Mouse (Mus musculus) heart, embryonic 16.5 days (tissue): ENCODE results near the gene 5730522E02Rik. TPM values are rescaled to one million over a fixed set of nuclear protein-coding genes. Genes with fewer than 3 reads are reported as not detected.

Experiments used
- ATAC-seq: fragments of 200-750 bp; cut with Nextera tagmentation; replicated peaks from 2 replicates; pipeline ENCODE4 v1.8.0; 2017; ENCODE audit warnings: moderate number of reproducible peaks; ENCODE audit not compliant: insufficient read depth, low FRiP score; ENCODE audit errors: extremely low read depth
- H3K27ac ChIP-seq: fragments of 300-500 bp; sonication (generic); 2 replicates; pipeline ENCODE4 v1.5.1; 2014; ENCODE audit warnings: mild to moderate bottlenecking, low read length, control low read depth, moderate library complexity
- H3K27me3 ChIP-seq: fragments of 300-500 bp; sonication (generic); 2 replicates; pipeline ENCODE4 v1.6.1; 2014; ENCODE audit warnings: low read length, mixed read lengths; ENCODE audit not compliant: control insufficient read depth, insufficient read depth
- H3K36me3 ChIP-seq: fragments of 300-500 bp; sonication (generic); 2 replicates; pipeline ENCODE4 v1.6.1; 2014; ENCODE audit not compliant: control insufficient read depth, insufficient read depth
- H3K4me1 ChIP-seq: fragments of 300-500 bp; sonication (generic); 2 replicates; pipeline ENCODE4 v1.6.1; 2014; ENCODE audit warnings: low read length, mixed read lengths; ENCODE audit not compliant: control insufficient read depth, insufficient read depth
- H3K4me2 ChIP-seq: fragments of 300-500 bp; sonication (generic); 2 replicates; pipeline ENCODE4 v1.6.1; 2014; ENCODE audit warnings: low read depth, mild to moderate bottlenecking, control low read depth, low read length
- H3K4me3 ChIP-seq: fragments of 300-500 bp; sonication (generic); 2 replicates; pipeline ENCODE4 v1.5.1; 2014; ENCODE audit warnings: mild to moderate bottlenecking, control low read depth, low read length
- H3K9ac ChIP-seq: fragments of 300-500 bp; sonication (generic); 2 replicates; pipeline ENCODE4 v1.6.1; 2014; ENCODE audit warnings: low read length, control low read depth
- H3K9me3 ChIP-seq: fragments of 300-500 bp; sonication (generic); replicated peaks from 2 replicates; pipeline ENCODE4 v1.6.1; 2016; ENCODE audit warnings: low read length; ENCODE audit not compliant: control insufficient read depth
- WGBS: fragments of 180-500 bp; shearing (Covaris S2); extraction: QIAGEN DNeasy Blood & Tissue Kit; methylation state at CpG from one replicate; pipeline ENCODE4 v1.1.7; 2014; 5-methylcytosine and 5-hydroxymethylcytosine counted together
- polyA plus RNA-seq: library from polyadenylated mRNA; unstranded; fragments of >200 nt; fragmentation: Nextera tagmentation; extraction: Ambion mirVana; gene quantifications from 2 replicates; pipeline ENCODE4 v1.2.1, GENCODE M21; 2015

5730522E02Rik gene
- polyA plus RNA-seq, 1 experiment from 2014 or later = 0.84 TPM

DNA sequence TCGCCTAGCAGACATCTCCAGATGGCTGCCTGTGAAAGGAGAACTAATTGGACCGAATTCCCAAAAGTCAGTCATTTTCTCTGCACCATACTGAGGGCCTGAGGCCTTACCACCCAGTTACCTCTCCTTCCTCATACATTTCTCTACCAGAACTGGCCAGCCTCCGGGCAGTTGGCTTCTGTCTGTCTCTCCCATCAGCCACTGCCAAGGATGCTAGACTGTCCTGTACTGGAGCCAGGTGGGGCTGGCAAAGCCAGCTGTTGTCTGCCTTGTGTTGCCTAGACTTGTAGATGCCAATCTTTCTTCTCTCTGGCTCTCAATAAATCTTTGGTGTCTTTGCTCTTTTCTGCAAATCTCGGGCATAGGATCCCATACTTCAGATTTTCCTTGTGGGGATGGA lies 500.7 kb downstream of the 5730522E02Rik start:
- Histone ChIP-seq H3K36me3 (no peaks in the 10 kb centered on the region), H3K4me1 (no peaks in the 10 kb centered on the region), H3K9me3 (no peaks in the 10 kb centered on the region), H3K4me3 (no peak overlapping the region), H3K9ac (no peak overlapping the region), H3K4me2 (no peak overlapping the region), H3K27ac (no peak overlapping the region), H3K27me3 (no peaks in the 10 kb centered on the region)
- no peak for ATAC-seq
- 75% methylated on average over 4 of the region's 4 CpGs for WGBS

DNA sequence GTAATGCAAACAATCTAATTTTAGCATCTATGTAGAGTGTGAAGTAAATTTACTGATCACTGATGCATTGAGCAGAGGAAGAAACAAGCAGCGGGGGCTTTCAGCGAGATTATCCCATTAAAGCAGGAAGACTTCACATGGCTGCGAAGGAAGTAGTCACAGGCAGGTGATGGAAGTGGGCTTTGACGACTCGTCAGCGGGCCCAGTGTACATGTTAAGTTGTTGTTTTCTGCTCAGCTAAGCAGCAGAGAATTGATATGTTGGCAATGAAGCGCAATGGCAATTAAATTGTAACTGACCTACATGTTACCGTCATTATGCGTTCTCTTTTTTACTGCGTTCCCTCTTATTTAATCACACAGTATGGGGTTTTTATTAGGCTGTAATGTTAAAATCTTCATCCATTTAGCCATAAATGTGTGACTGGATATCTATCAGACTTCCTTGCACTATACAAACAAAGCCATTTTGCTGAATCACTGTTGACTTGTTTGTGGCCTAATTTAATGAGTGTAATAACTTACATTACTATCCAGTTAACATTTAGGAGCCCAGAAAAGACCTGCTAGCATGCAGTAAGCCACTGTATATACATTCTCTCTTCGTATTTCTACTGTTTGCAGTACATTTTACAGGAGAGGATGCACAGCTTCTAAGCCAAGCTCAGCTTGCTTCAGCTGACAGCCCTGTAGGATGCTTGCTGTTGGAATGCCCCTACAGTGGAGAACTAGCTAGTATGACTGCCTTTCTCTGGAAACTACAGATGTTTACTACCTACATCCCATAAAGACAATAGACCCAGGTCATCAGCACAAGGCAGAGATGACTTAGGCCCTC lies 506.0 kb downstream of the 5730522E02Rik start:
- Histone ChIP-seq H3K4me1 (no peaks in the 10 kb centered on the region), H3K27me3 (no peaks in the 10 kb centered on the region), H3K9ac (no peak overlapping the region), H3K4me2 (no peak overlapping the region), H3K9me3 (no peaks in the 10 kb centered on the region), H3K27ac (no peak overlapping the region), H3K4me3 (no peak overlapping the region), H3K36me3 (no peaks in the 10 kb centered on the region)
- WGBS = 76% methylated on average over 11 of the region's 11 CpGs
- no peak for ATAC-seq

DNA sequence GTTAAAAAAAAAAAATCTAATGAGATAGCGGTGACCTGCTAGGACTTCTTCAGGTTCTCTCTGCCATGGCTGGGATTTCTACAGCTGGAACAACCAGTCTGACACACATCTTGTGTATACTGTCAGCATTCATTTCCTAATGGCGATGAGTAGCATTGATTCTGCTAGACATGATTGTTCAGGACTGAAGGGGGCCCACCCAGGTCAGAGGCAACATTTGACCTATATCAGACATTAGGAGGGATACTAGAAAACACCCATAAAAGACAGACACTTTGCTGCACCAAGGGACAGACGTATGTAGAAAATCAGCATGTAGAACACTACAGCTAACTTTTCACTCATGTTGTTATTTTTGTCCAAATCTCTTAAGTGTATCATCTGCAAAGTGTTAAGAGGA lies 507.8 kb downstream of the 5730522E02Rik start:
- H3K9me3 ChIP-seq = no peaks in the 10 kb centered on the region
- H3K9ac ChIP-seq = no peak overlapping the region
- 89% methylated on average over 3 of the region's 3 CpGs for WGBS

DNA sequence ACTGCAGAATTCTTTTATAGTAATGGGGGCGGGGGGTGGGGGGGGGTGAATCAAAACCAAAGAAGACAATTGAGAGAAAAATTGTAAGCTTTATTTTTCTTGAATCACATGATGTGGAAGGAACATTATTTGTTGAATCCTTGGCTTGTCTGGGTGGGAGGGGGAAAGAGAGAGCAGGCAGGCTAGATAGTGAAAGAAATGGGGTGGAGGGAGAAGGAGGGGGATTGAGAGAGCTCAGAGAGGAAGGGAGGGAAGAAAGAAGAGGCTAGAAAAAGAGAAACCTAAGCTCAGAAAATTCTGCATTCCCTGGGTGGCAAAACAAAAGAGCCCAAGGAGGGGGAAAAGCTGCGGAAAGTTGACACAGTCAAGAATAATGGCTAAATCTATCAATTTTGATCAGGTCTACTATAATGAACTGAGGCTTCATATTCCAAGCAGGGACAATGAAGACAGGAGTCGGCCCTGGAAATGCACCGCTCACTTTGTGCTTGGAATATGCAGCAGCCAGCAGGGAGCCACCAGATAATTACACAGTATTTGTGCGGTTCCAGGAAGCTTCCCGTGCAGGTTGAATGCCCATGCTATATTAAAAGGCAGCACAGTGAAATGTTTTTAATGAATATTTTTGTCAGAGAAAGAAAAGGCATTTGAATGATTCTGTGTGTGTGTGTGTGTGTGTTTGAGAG lies 512.9 kb downstream of the 5730522E02Rik start:
- H3K4me2 ChIP-seq = no peak overlapping the region
- no peak for ATAC-seq
- H3K27me3 ChIP-seq = no peaks in the 10 kb centered on the region
- 61% methylated on average over 6 of the region's 6 CpGs for WGBS
- H3K9me3 ChIP-seq = no peaks in the 10 kb centered on the region
- H3K9ac ChIP-seq = no peak overlapping the region
- H3K27ac ChIP-seq = no peak overlapping the region
- no peak overlapping the region for H3K4me3 ChIP-seq
- no peaks in the 10 kb centered on the region for H3K36me3 ChIP-seq
- no peaks in the 10 kb centered on the region for H3K4me1 ChIP-seq

More for the DNA sequence above, 507.8 kb downstream of the 5730522E02Rik start:
- no peak overlapping the region for H3K4me3 ChIP-seq
- no peaks in the 10 kb centered on the region for H3K4me1 ChIP-seq
- no peak for ATAC-seq
- no peak overlapping the region for H3K27ac ChIP-seq
- H3K36me3 ChIP-seq = no peaks in the 10 kb centered on the region
- no peak overlapping the region for H3K4me2 ChIP-seq
- no peaks in the 10 kb centered on the region for H3K27me3 ChIP-seq

DNA sequence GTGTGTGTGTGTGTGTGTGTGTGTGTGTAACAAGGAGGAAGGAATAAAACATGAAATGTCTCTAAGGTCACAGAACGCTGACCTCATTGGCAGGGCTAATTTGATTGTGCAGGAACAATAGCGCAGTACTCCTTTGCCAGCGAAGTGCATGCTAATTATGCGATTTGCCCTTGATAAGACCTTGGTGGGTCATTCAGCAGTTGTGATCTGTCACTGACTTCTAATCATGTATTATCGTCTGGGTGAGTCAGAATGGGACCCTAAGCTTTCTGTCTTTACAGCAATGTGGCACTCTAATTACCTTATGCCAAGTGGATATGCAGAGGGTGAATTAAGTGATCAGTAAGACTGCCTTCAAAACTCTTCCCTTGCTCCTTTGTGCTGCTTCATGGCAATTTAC lies 514.4 kb downstream of the 5730522E02Rik start:
- H3K4me3 ChIP-seq = no peak overlapping the region
- no peak overlapping the region for H3K4me2 ChIP-seq
- no peak for ATAC-seq
- no peaks in the 10 kb centered on the region for H3K4me1 ChIP-seq
- H3K36me3 ChIP-seq = no peaks in the 10 kb centered on the region
- no peaks in the 10 kb centered on the region for H3K9me3 ChIP-seq
- H3K9ac ChIP-seq = no peak overlapping the region
- 64% methylated on average over 5 of the region's 5 CpGs for WGBS
- H3K27ac ChIP-seq = no peak overlapping the region
- no peaks in the 10 kb centered on the region for H3K27me3 ChIP-seq

DNA sequence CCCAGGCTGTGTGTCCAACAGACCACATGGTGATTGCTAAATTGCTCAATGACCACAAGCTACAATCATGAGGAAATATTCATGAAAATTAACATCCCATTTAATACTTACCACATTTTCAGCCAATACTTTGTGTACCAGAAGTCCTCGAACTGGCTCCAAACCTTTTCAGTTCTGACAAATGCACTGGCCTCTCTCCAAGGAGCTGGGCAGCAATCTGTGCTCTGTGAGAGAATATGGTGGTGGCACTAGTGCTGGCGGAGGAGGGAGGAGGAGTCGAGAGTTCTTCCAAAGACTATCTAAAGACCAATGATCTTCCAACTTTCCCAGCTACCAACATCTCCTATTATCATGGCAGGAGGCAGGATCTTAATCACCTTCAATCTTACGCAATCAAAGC lies 525.8 kb downstream of the 5730522E02Rik start:
- Histone ChIP-seq H3K9ac (no peak overlapping the region), H3K27me3 (no peaks in the 10 kb centered on the region), H3K4me2 (no peak overlapping the region), H3K4me1 (no peaks in the 10 kb centered on the region), H3K9me3 (no peaks in the 10 kb centered on the region), H3K36me3 (no peaks in the 10 kb centered on the region), H3K4me3 (no peak overlapping the region), H3K27ac (no peak overlapping the region)
- no peak for ATAC-seq
- WGBS = 83% methylated on average over 4 of the region's 4 CpGs

DNA sequence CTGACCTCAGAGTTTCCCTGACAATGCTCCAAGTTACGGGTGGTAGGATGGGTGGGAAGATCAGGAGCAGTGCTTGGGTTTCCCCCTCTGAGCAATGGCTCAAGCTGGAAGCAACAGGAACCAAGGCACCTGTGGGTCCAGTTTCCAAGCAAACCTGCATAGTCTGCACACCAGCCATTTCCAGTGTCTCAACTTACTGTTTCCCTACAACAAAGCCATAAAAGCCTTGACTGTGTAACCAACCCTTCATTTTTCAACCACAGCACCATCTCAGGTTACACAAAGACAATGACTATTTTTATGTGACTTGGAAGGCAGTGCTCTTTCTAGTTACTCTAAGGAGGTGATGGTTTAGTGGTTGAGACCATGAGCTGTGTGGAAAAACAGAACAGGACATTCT lies 530.7 kb downstream of the 5730522E02Rik start:
- no peak overlapping the region for H3K27ac ChIP-seq
- H3K36me3 ChIP-seq = no peaks in the 10 kb centered on the region
- H3K4me3 ChIP-seq = no peak overlapping the region
- no peaks in the 10 kb centered on the region for H3K4me1 ChIP-seq
- H3K9ac ChIP-seq = no peak overlapping the region
- no peak for ATAC-seq
- H3K27me3 ChIP-seq = no peaks in the 10 kb centered on the region
- WGBS = 74% methylated on average over 1 of the region's 1 CpGs
- H3K9me3 ChIP-seq = no peaks in the 10 kb centered on the region
- H3K4me2 ChIP-seq = no peak overlapping the region

DNA sequence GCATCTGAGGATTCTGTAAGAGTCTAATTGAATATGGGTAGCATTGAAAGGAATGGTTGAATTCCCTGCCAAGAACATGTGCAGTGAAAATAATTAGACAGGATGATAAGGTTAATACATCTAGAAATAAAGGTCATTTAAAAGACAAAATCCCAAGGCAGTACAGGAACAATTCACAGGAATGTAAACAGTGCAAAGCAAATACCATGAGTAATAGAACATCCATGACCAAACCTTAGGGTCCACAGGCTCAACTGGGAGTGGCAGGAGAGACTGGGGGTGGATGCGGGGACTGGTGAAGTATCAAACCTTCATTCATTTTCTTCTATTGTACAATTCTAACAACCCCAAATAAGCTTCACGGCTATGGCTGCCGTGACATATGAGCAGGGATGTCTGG lies 536.4 kb downstream of the 5730522E02Rik start:
- 89% methylated on average over 3 of the region's 3 CpGs for WGBS
- Histone ChIP-seq H3K27me3 (no peaks in the 10 kb centered on the region), H3K9me3 (no peaks in the 10 kb centered on the region), H3K4me3 (no peak overlapping the region), H3K27ac (no peak overlapping the region), H3K4me1 (no peaks in the 10 kb centered on the region), H3K36me3 (no peaks in the 10 kb centered on the region), H3K4me2 (no peak overlapping the region), H3K9ac (no peak overlapping the region)
- ATAC-seq = no peak

DNA sequence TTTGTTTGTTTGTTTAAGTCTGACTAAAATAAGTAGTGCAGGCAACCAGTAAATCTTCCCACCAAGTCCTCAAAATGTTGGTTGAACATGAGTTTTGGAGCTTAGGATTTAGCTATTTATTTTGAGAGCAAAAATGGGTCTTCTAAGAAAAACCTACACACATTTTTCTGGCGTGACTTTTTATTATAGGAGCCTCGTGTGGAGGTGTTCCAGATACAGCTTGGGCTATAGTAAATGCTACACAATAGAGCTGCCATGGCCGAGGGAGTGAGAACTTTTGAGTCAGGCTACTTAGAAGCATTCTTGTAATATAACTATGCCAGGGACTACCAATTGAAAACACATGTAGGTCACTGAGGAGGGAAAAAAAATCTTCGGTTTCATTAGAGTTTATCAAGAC lies 540.5 kb downstream of the 5730522E02Rik start:
- Histone ChIP-seq H3K9ac (no peak overlapping the region), H3K4me3 (no peak overlapping the region), H3K4me2 (no peak overlapping the region), H3K36me3 (no peaks in the 10 kb centered on the region), H3K4me1 (no peaks in the 10 kb centered on the region), H3K27me3 (no peaks in the 10 kb centered on the region), H3K27ac (no peak overlapping the region), H3K9me3 (no peaks in the 10 kb centered on the region)
- WGBS = 64% methylated on average over 4 of the region's 4 CpGs
- ATAC-seq = no peak
